Mouse (Mus musculus) kidney, adult 10 weeks (tissue): Measurements from ENCODE around the gene Cyp4b1. TPM values are rescaled to one million over a fixed set of nuclear protein-coding genes. Genes with fewer than 3 reads are reported as not detected.

ENCODE experiments used
- polyA plus RNA-seq: library from polyadenylated mRNA; stranded (reverse); fragments of 350-450 nt; fragmentation: Illumina TruSeq; extraction: RNeasy Lipid Tissue Mini Kit (QIAGEN cat#74804); gene quantifications from one replicate; pipeline ENCODE4 v1.2.3, GENCODE M21; 2014; ENCODE audit warnings: low read depth, low replicate concordance

Gene Cyp4b1
- polyA plus RNA-seq = 175 TPM

GRCm38 (mm10) chr4:115647580-115647979, at the start of gene Cyp4b1:
Gene Cyp4b1 (minus strand): TSS chr4:115647723.

GRCm38 (mm10) chr4:115600611-115601010, 46.9 kb downstream of the Cyp4b1 start, which contains the start of gene Cyp4a32:
Gene Cyp4a32 (plus strand): TSS chr4:115600969.

Other genes starting within 250 kb of the Cyp4b1 start
- gene Cyp4a12b, start 236.1 kb downstream of the Cyp4b1 start, polyA plus RNA-seq = 17.5 TPM
- gene Cyp4a30b, start 195.1 kb downstream of the Cyp4b1 start, polyA plus RNA-seq = not detected
- gene Cyp4a14, start 151.6 kb downstream of the Cyp4b1 start, polyA plus RNA-seq = 1,096 TPM
- gene Cyp4a10, start 129.5 kb downstream of the Cyp4b1 start, polyA plus RNA-seq = 1,062 TPM
- gene Cyp4a31, start 84.1 kb downstream of the Cyp4b1 start, polyA plus RNA-seq = 607 TPM
- gene Cyp4a32, start 46.8 kb downstream of the Cyp4b1 start, polyA plus RNA-seq = 1.5 TPM
- gene Efcab14, start 90.0 kb upstream of the Cyp4b1 start, polyA plus RNA-seq = 81.8 TPM
- not detected for gene Tex38, start 133.3 kb upstream of the Cyp4b1 start, polyA plus RNA-seq
- gene Atpaf1, start 137.1 kb upstream of the Cyp4b1 start, polyA plus RNA-seq = 158 TPM
- gene Mob3c, start 180.4 kb upstream of the Cyp4b1 start, polyA plus RNA-seq = 8.5 TPM
- 7.0 TPM for gene Mknk1, start 191.5 kb upstream of the Cyp4b1 start, polyA plus RNA-seq
- gene Kncn, start 236.7 kb upstream of the Cyp4b1 start, polyA plus RNA-seq = not detected
- gene 6430628N08Rik, start 242.9 kb upstream of the Cyp4b1 start, polyA plus RNA-seq = not detected